Mouse (Mus musculus): Measurements from ENCODE around the gene Pcnx. TPM values are rescaled to one million over a fixed set of nuclear protein-coding genes. Genes with fewer than 3 reads are reported as not detected.

Gene Pcnx
- polyA plus RNA-seq, 1 experiment from 2014 or later, result 5.1 TPM

DNA sequence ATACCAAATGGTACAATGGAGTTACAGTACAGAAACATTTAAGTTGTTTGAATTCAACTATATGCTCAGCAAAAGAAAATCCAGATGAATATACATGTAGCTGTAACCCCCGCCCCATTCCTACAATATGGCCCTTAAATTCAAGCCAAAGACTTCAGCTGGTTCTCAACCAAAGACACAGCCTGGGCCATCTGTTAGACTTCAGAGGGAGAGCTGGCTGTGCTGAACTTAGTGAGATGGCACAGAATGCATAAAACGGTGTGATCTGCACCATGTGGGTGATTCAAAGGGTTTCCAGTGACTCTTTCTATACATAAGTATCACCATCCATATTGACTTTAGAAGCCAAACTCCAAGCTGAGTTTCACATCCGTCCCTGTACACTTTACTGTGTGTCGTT is 39.1 kb upstream of the Pcnx start:
- no peaks in the 10 kb centered on the region for H3K27me3 ChIP-seq (ENCODE audit: control insufficient read depth, insufficient read depth, low read length)
- H3K4me2 ChIP-seq (replicated peaks; ENCODE audit: low read depth), result no peak overlapping the region
- H3K36me3 ChIP-seq (ENCODE audit: control insufficient read depth, insufficient read depth, low read length), result no peaks in the 10 kb centered on the region
- no peak overlapping the region for H3K27ac ChIP-seq (replicated peaks)
- no peak for TF ChIP-seq EP300 (optimal IDR thresholded peaks at IDR 0.05)
- TF ChIP-seq CTCF (IDR thresholded peaks at IDR 0.05; ENCODE audit: low read depth), result no peak
- H3K9me3 ChIP-seq (ENCODE audit: control insufficient read depth, low read length), result no peaks in the 10 kb centered on the region
- DNase-seq (ENCODE audit: low spot score), result no peak
- H3K4me3 ChIP-seq (ENCODE audit: low read depth, low read length), result no peak overlapping the region
- H3K9ac ChIP-seq (ENCODE audit: low read length), result no peak overlapping the region
- WGBS, result 75% methylated on average over 4 of the region's 4 CpGs
- no peaks in the 10 kb centered on the region for H3K4me1 ChIP-seq (replicated peaks; ENCODE audit: control insufficient read depth, insufficient read depth)
- no peak for ATAC-seq (ENCODE audit: low FRiP score, low TSS enrichment)

DNA sequence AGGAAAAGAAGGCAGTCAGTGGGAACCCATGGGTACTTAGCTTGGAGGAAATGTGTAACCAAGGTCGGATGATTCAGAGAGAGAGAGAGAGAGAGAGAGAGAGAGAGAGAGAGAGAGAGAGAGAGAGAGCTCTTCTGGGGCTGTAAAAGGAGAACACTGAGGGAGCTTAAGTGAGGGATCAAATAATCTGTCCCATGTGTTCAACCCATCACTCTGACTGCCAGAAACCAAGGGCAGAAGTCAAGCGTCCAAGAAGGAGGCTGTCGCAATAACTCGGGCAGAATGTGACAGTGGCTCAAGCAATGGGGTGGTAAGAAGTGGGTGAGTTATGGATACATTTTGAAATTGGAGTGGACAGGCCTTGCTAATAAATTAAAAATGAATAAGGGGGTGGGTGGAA is 37.6 kb upstream of the Pcnx start:
- DNase-seq (ENCODE audit: low spot score) (no peak), ATAC-seq (ENCODE audit: low FRiP score, low TSS enrichment) (no peak)
- no peaks in the 10 kb centered on the region for H3K36me3 ChIP-seq (ENCODE audit: control insufficient read depth, insufficient read depth, low read length)
- no peaks in the 10 kb centered on the region for H3K27me3 ChIP-seq (ENCODE audit: control insufficient read depth, insufficient read depth, low read length)
- H3K9ac ChIP-seq (ENCODE audit: low read length), result no peak overlapping the region
- TF ChIP-seq CTCF (IDR thresholded peaks at IDR 0.05; ENCODE audit: low read depth) (no peak), EP300 (optimal IDR thresholded peaks at IDR 0.05) (no peak)
- H3K9me3 ChIP-seq (ENCODE audit: control insufficient read depth, low read length), result no peaks in the 10 kb centered on the region
- no peaks in the 10 kb centered on the region for H3K4me1 ChIP-seq (replicated peaks; ENCODE audit: control insufficient read depth, insufficient read depth)
- no peak overlapping the region for H3K27ac ChIP-seq (replicated peaks)
- WGBS, result 70% methylated on average over 4 of the region's 4 CpGs
- H3K4me3 ChIP-seq (ENCODE audit: low read depth, low read length), result no peak overlapping the region
- H3K4me2 ChIP-seq (replicated peaks; ENCODE audit: low read depth), result no peak overlapping the region

DNA sequence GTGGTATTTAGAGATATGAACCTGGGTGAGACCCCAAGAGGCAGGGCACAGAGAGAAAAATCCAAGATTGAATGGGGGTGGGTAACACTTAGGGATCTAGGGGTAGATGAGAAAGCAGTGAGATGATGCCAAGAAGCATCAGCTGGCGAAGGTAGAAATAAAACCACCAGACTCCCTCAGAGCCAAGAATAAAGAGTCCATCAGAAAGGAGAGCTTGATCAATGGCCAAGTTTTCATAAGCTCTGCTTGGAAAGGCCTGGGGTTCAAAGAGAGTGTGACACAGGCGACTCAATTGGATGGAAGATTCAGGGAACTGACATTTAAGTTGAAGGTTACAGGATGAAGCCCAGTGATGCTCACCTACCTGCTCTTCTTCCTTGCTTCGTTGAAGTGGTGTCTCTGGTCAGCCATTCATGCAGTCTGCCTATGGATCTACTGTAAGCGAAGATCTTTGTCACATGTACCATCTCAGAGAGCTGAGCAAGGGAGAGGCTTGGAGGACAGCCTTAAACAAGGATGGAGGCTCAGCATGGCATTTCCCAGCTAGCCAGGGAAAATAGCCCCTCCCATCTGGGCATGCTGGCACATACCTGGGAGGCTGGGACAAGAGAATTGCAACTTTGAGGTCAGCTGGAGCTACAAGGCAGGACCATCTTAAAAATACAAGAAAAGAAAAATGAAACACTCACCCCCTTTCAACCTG is 36.9 kb upstream of the Pcnx start:
- no peak for ATAC-seq (ENCODE audit: low FRiP score, low TSS enrichment)
- H3K4me3 ChIP-seq (ENCODE audit: low read depth, low read length), result no peak overlapping the region
- H3K4me2 ChIP-seq (replicated peaks; ENCODE audit: low read depth), result no peak overlapping the region
- TF ChIP-seq CTCF (IDR thresholded peaks at IDR 0.05; ENCODE audit: low read depth) (no peak), EP300 (optimal IDR thresholded peaks at IDR 0.05) (no peak)
- no peak overlapping the region for H3K27ac ChIP-seq (replicated peaks)
- H3K36me3 ChIP-seq (ENCODE audit: control insufficient read depth, insufficient read depth, low read length), result no peaks in the 10 kb centered on the region
- H3K9me3 ChIP-seq (ENCODE audit: control insufficient read depth, low read length), result no peaks in the 10 kb centered on the region
- H3K9ac ChIP-seq (ENCODE audit: low read length), result no peak overlapping the region
- 80% methylated on average over 4 of the region's 4 CpGs for WGBS
- H3K27me3 ChIP-seq (ENCODE audit: control insufficient read depth, insufficient read depth, low read length), result no peaks in the 10 kb centered on the region
- H3K4me1 ChIP-seq (replicated peaks; ENCODE audit: control insufficient read depth, insufficient read depth), result no peaks in the 10 kb centered on the region
- no peak for DNase-seq (ENCODE audit: low spot score)

DNA sequence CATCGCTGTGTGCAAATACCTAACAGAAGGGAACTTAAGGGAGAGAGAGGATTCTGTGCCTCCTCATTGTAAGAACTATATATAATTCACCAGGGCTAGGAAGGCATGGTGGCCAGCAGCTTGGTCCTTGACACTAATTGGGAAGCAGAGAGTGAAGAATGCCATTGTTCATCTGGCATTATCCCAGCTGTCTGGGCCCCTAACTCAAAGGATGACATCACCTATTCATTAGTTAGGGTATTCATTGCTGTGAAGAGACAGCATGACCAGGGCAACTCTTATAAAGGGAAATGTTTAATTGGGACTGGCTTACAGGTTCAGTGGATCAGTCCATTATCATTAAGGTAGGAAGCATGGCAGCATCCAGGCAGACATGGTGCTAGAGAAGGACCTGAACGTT is 31.5 kb upstream of the Pcnx start:
- Histone ChIP-seq H3K36me3 (ENCODE audit: control insufficient read depth, insufficient read depth, low read length) (no peaks in the 10 kb centered on the region), H3K4me1 (replicated peaks; ENCODE audit: control insufficient read depth, insufficient read depth) (no peaks in the 10 kb centered on the region), H3K27me3 (ENCODE audit: control insufficient read depth, insufficient read depth, low read length) (no peaks in the 10 kb centered on the region), H3K27ac (replicated peaks) (no peak overlapping the region), H3K4me2 (replicated peaks; ENCODE audit: low read depth) (no peak overlapping the region), H3K4me3 (ENCODE audit: low read depth, low read length) (no peak overlapping the region), H3K9ac (ENCODE audit: low read length) (no peak overlapping the region), H3K9me3 (ENCODE audit: control insufficient read depth, low read length) (no peaks in the 10 kb centered on the region)
- WGBS, result 75% methylated on average over 2 of the region's 2 CpGs
- TF ChIP-seq CTCF (IDR thresholded peaks at IDR 0.05; ENCODE audit: low read depth) (no peak), EP300 (optimal IDR thresholded peaks at IDR 0.05) (no peak)
- ATAC-seq (ENCODE audit: low FRiP score, low TSS enrichment) (no peak), DNase-seq (ENCODE audit: low spot score) (no peak)

DNA sequence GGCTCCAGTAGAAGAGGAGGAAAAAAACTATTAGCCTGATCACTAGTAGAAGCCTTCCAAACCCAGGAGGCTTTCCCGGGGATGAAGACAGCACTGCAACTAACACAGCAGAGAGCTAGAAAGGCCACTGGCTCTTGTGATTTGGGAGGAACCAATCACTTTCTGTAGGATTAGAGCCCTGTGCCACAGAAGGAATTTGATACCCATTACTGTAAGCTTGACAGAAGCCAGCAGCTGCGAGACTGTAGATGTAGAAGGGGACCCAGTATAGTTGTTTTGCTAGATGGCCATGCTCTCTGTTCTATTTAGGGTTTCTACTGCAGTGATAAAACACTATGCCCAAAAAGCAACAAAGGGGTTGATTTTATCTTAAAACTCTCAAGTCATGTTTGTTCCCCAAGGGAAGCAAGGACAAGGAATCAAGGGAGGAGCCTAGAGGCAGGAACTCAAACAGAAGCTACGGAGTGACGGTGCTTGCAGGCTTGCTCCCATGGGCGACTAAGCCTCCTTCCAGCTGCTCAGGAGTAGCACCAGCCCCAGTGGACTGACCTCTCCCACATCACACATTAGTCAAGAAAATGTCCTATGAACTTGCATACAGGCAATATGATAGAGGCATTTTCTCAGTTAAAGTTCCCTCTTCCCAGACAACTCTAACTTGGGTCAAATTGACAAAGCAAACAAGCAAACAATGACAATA is 27.6 kb upstream of the Pcnx start:
- Histone ChIP-seq H3K27me3 (ENCODE audit: control insufficient read depth, insufficient read depth, low read length) (no peaks in the 10 kb centered on the region), H3K9ac (ENCODE audit: low read length) (no peak overlapping the region), H3K36me3 (ENCODE audit: control insufficient read depth, insufficient read depth, low read length) (no peaks in the 10 kb centered on the region), H3K4me3 (ENCODE audit: low read depth, low read length) (no peak overlapping the region), H3K9me3 (ENCODE audit: control insufficient read depth, low read length) (no peaks in the 10 kb centered on the region), H3K27ac (replicated peaks) (no peak overlapping the region), H3K4me1 (replicated peaks; ENCODE audit: control insufficient read depth, insufficient read depth) (no peaks in the 10 kb centered on the region), H3K4me2 (replicated peaks; ENCODE audit: low read depth) (no peak overlapping the region)
- no peak for DNase-seq (ENCODE audit: low spot score)
- ATAC-seq (ENCODE audit: low FRiP score, low TSS enrichment), result no peak
- no peak for TF ChIP-seq CTCF (IDR thresholded peaks at IDR 0.05; ENCODE audit: low read depth)
- no peak for TF ChIP-seq EP300 (optimal IDR thresholded peaks at IDR 0.05)
- WGBS, result 43% methylated on average over 5 of the region's 5 CpGs

DNA sequence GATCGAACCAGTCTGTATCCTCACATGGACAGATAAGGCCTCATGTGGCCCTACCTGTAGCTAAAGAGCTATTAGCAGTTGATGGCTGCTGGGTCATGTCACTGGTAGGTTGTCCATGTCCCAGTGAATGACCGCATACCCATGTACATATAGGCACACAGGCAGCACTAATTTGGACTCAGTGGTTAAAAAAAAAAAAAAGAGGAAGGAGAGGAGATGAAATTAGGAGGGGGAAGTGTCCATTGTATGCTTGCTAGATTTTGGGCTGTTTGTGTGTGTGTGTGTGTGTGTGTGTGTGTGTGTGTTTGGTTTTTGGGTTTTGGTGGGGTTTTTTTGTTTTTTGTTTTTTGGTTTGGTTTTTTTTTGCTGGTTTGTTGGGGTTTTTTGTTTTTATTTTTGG is 26.7 kb upstream of the Pcnx start:
- H3K27ac ChIP-seq (replicated peaks), result no peak overlapping the region
- no peak overlapping the region for H3K9ac ChIP-seq (ENCODE audit: low read length)
- no peak overlapping the region for H3K4me3 ChIP-seq (ENCODE audit: low read depth, low read length)
- H3K4me1 ChIP-seq (replicated peaks; ENCODE audit: control insufficient read depth, insufficient read depth), result no peaks in the 10 kb centered on the region
- no peak for TF ChIP-seq CTCF (IDR thresholded peaks at IDR 0.05; ENCODE audit: low read depth)
- TF ChIP-seq EP300 (optimal IDR thresholded peaks at IDR 0.05), result no peak
- no peaks in the 10 kb centered on the region for H3K36me3 ChIP-seq (ENCODE audit: control insufficient read depth, insufficient read depth, low read length)
- ATAC-seq (ENCODE audit: low FRiP score, low TSS enrichment) (no peak), DNase-seq (ENCODE audit: low spot score) (no peak)
- WGBS, result 82% methylated on average over 2 of the region's 2 CpGs
- H3K27me3 ChIP-seq (ENCODE audit: control insufficient read depth, insufficient read depth, low read length), result no peaks in the 10 kb centered on the region
- H3K4me2 ChIP-seq (replicated peaks; ENCODE audit: low read depth), result no peak overlapping the region
- H3K9me3 ChIP-seq (ENCODE audit: control insufficient read depth, low read length), result no peaks in the 10 kb centered on the region

All from stomach, postnatal 0 days (tissue).